Mouse (Mus musculus) heart, postnatal 14 days (tissue): ENCODE measurements around the gene Slc1a2. TPM values are rescaled to one million over a fixed set of nuclear protein-coding genes. Genes with fewer than 3 reads are reported as not detected.

ENCODE experiments used
- DNase-seq, 2 experiments: peaks; one replicate each; pipeline ENCODE4 v3.0.0; 2021 to 2022
- intact Hi-C: fragments of 180-260 bp; cut with DNase I; formaldehyde crosslinking; loops from one replicate; pipeline ENCODE4 v1.15.1; 2025
- total RNA-seq, 2 experiments: library from RNA; stranded (reverse); gene quantifications; 2 replicates each; pipeline ENCODE4 v1.2.3; 2021

Gene Slc1a2
- total RNA-seq, 2 experiments from 2014 or later, result 0.10 to 0.45 TPM

- intact Hi-C loops, result no loop called here
- no peak for DNase-seq
Observed at GRCm38 (mm10) chr2:102662911-102663310, 4.5 kb downstream of the Slc1a2 start.

- intact Hi-C loops, result no loop called here
- no peak for DNase-seq
Observed at GRCm38 (mm10) chr2:102663339-102663738, 4.9 kb downstream of the Slc1a2 start.

GRCm38 (mm10) chr2:102663865-102664264 lies 5.4 kb downstream of the Slc1a2 start:
- intact Hi-C loops, result no loop called here
- no peak for DNase-seq

- intact Hi-C loops, result no loop called here
- DNase-seq, result no peak
Observed at GRCm38 (mm10) chr2:102667981-102668380, 9.5 kb downstream of the Slc1a2 start.

- DNase-seq, result no peak
- intact Hi-C loops, result no loop called here
Observed at GRCm38 (mm10) chr2:102669580-102669979, 11.1 kb downstream of the Slc1a2 start.

DNA sequence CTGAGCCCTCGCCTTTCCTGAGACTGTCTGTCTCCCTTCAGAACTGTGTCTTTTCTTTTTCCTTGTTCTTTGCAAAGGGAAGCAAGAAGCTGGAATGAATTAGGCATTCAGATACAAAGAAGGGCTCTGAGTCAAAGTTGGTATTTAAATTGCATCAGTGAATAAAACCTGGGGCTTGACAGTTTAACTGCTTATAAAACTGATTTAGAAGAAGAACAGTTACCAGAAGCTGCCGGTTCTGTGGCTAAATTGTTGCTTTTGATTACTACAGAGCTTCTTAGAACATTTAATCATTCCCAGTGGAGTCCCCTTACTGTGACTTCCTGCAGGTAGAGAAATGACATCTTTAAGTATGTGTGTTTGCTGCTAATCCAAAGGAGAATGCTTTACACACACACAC lies 16.1 kb downstream of the Slc1a2 start:
- intact Hi-C loops, result no loop called here
- DNase-seq, result no peak

DNA sequence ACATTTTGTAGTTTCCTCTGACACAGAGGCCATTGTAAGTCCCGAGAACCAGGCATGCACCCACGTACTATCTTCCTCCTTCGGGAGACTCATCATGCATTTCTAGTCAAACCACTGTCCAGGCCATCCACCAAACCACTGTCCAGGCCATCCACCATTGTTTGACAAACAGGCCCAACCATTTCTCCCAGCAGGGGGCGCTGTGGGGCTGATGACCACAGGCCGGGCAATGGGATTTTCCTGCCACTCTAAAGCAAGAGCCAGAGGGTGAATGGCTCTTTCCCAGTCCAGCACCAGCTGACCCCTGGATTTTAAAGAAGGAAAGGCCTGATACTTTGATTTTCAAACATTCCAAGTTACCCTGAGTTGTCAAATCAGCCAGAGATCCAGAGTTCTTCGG lies 16.8 kb downstream of the Slc1a2 start:
- intact Hi-C loops, result no loop called here
- DNase-seq, result peak; percentile 36 to 62

GRCm38 (mm10) chr2:102676716-102677312 lies 18.4 kb downstream of the Slc1a2 start:
- intact Hi-C loops, result no loop called here

GRCm38 (mm10) chr2:102677400-102677799 lies 18.9 kb downstream of the Slc1a2 start:
- DNase-seq, result no peak
- intact Hi-C loops, result no loop called here

More at GRCm38 (mm10) chr2:102676716-102677312, 18.4 kb downstream of the Slc1a2 start:
- DNase-seq, result no peak

GRCm38 (mm10) chr2:102681351-102681750 lies 22.9 kb downstream of the Slc1a2 start:
- intact Hi-C loops, result loop anchor here (5.0 to 10.0 kb wide), 2 partner anchors 381 to 663 kb away; no protein-coding TSS in a partner anchor
- no peak for DNase-seq

- peak; percentile 63 to 74 for DNase-seq
- intact Hi-C loops, result loop anchor here (2.0 to 10.0 kb wide), 4 partner anchors 337 to 663 kb away; no protein-coding TSS in a partner anchor
Observed at GRCm38 (mm10) chr2:102682168-102682567, 23.7 kb downstream of the Slc1a2 start.

- intact Hi-C loops, result loop anchor here (2.0 to 10.0 kb wide), 3 partner anchors 57 to 659 kb away; no protein-coding TSS in a partner anchor
Observed at GRCm38 (mm10) chr2:102685371-102686107, 27.1 kb downstream of the Slc1a2 start.

GRCm38 (mm10) chr2:102686108-102686450 lies 27.6 kb downstream of the Slc1a2 start:
- no peak for DNase-seq
- intact Hi-C loops, result loop anchor here (2.0 to 10.0 kb wide), 3 partner anchors 56 to 659 kb away; no protein-coding TSS in a partner anchor

More at GRCm38 (mm10) chr2:102685371-102686107, 27.1 kb downstream of the Slc1a2 start:
- DNase-seq, result peak in 1 of 2 experiments; percentile 19

- intact Hi-C loops, result no loop called here
- DNase-seq, result no peak
Observed at GRCm38 (mm10) chr2:102693556-102693955, 35.1 kb downstream of the Slc1a2 start.

GRCm38 (mm10) chr2:102694750-102695149 lies 36.3 kb downstream of the Slc1a2 start:
- intact Hi-C loops, result no loop called here
- DNase-seq, result no peak

GRCm38 (mm10) chr2:102695541-102695940 lies 37.1 kb downstream of the Slc1a2 start:
- no peak for DNase-seq
- intact Hi-C loops, result no loop called here

DNA sequence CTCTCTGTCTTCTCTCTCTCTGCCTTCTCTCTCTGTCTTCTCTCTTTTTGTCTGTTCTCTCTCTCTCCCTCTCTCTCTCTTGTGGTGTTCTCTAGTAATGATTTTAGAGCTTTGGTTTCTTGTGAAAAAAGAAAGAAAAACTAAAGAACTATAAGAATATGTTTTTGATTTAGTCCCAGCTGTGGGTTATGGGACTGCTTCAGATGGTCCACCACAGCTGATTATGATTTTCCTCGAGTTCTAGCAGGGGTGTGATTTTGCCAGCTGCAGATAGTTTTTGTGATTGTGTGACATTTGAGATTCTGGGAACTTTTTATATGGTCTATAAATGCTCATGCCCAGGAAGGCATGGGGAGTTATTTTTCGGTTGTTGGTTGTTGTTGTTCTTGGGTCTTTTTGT lies 39.3 kb downstream of the Slc1a2 start:
- intact Hi-C loops, result no loop called here
- no peak for DNase-seq

DNA sequence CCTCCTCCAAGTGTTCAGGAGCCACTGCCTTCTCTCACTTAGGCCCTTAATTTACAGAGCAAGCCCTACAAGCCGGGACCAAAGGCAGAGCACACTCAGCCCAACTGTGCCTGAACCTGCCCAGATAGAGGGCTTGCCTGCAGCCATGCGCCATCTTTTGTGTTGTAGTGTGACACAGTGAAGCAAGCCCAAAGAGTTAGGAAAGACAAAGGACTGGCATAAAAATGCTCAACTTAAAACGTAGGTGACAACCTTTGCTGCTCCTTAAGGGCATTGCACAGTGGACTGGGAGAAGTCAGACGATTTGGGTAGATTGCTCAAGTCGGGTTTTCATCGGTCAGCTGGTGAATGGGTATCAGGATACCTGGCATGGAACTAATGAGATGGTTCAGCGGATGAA lies 41.5 kb downstream of the Slc1a2 start:
- intact Hi-C loops, result no loop called here
- DNase-seq, result no peak

DNA sequence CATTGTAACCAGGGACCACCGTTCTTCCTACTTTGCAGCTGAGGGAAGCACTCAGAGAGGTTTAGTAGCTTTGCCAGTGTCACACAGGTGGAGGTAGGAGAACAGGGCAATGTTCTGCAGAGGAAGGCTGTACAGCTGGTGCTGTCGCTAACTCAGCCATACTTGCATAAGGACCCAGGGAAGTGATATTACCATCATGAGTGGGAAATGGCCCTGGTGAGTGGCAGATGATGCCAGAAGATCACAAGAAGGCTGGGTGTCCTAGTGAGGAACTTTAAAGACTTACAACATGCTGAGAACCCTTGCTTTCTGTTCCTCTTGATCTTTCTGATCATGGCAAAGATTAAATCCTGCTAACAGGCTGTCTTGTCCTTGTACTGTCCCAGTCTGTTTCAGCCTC lies 42.2 kb downstream of the Slc1a2 start:
- no peak for DNase-seq
- intact Hi-C loops, result no loop called here

- intact Hi-C loops, result no loop called here
- DNase-seq, result no peak
Observed at GRCm38 (mm10) chr2:102701382-102701781, 42.9 kb downstream of the Slc1a2 start.

GRCm38 (mm10) chr2:102703556-102703955 lies 45.1 kb downstream of the Slc1a2 start:
- intact Hi-C loops, result no loop called here
- DNase-seq, result no peak

- DNase-seq, result no peak
Observed at GRCm38 (mm10) chr2:102704781-102705180, 46.3 kb downstream of the Slc1a2 start.

More at GRCm38 (mm10) chr2:102704781-102705180, 46.3 kb downstream of the Slc1a2 start:
- intact Hi-C loops, result no loop called here
